Mouse (Mus musculus): ENCODE measurements around the gene Snx3. TPM values are rescaled to one million over a fixed set of nuclear protein-coding genes. Genes with fewer than 3 reads are reported as not detected.

The Snx3 gene
- total RNA-seq (2021): 100 to 1,000 TPM; 155 to 161 TPM
- long read RNA-seq, experiment 1, transcript Snx3-201 (4 exons, 1,401 nt): major isoform, 211 of 215 reads
- long read RNA-seq, experiment 1, partial matches to known transcripts: 1 of 215 reads
- long read RNA-seq, experiment 1, other reads (novel, unspliced or antisense): 3 of 215 reads
- long read RNA-seq, experiment 2, transcript Snx3-201 (4 exons, 1,401 nt): major isoform, 205 of 208 reads
- long read RNA-seq, experiment 2, partial matches to known transcripts: 1 of 208 reads
- long read RNA-seq, experiment 2, other reads (novel, unspliced or antisense): 1 of 208 reads

DNA sequence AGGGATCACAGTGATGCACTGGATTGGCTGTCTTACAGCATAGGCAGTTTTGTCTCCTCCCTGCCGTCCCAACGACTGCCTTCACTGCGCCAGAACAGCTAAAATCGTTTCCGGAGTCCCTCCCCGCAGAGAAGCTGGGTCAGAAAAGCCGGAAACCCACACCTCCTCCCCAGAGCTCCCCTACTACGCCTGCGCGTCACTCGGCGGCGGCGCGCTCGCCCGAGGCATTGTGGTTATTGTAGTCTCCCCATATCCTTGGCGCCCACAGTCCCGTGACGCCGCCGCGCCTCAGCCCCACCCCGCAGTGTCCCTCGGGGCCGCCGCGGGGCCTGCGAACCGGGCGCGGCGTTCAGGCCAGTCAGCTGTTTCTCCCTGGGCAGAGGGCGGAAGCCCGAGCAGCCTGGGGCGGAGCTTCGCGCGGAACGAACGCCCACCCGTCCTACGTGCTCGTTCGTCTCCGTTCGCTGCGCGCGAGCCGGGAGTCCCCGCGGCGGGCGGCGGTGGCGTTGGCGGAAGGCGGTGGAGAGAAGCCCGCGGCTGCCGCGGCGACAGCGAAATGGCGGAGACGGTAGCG, at the start of gene Snx3:
Gene Snx3 (plus strand): TSS at position 256 of the 574 bp plus-strand sequence.
- DNase-seq: peak; percentile 96

DNA sequence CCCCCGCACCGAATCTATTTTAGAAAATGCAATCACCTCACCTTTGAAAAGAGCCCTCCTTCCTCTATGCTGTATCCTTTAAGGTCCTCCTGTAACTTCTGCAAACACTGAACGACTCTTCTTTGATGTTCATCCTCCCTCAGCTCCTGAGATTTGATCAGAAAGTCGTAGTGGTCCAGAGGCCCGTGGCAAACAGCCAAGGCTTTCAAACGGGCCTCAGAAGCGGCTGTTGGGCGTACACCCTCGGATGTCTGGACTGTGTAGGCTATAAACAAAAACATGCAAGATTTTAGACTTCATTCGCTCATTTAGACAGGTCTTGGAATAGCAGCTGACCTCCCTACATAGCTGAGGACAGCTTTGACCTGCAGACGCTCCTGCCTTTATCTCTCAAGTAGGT, 47.6 kb upstream of the Snx3 start:
- DNase-seq: no peak

DNA sequence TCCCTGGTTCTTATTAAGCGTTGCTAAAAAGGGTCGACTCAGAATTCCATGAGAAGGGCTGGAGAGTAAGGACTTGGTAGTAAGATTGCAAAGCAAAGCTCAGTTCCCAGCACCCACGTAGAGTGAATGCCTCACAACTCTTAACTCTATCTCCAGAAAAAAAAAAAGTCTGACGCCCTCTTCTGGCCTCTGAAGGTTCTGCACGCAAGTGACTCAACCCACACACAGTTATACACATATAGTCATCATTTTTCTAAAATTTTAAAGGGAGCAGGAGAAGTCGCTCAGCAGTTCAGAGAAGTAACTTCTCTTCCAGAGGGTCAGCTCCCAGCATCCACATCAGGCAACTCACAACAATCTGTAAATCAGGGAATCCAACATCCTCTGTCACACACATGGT, 47.1 kb upstream of the Snx3 start:
- no peak for DNase-seq

DNA sequence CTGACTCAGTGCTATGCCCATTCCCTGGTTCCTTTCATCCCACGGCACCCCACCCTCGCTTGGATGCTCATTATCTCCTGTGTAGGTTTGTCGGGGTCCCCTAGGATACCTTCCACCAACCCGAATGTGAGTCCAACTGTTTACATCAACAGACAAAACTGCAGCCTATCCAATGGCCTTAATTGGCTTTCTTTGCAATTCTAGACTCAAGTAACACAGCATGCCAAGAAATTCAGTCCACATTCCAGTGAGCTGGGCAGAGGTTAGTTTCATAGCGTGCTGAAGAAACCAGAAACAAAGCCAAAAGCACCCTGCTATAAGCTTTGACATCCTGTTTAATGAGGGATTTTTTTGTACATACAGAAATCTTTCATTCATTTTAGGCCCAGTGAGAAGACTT, 45.8 kb upstream of the Snx3 start:
- no peak for DNase-seq

DNA sequence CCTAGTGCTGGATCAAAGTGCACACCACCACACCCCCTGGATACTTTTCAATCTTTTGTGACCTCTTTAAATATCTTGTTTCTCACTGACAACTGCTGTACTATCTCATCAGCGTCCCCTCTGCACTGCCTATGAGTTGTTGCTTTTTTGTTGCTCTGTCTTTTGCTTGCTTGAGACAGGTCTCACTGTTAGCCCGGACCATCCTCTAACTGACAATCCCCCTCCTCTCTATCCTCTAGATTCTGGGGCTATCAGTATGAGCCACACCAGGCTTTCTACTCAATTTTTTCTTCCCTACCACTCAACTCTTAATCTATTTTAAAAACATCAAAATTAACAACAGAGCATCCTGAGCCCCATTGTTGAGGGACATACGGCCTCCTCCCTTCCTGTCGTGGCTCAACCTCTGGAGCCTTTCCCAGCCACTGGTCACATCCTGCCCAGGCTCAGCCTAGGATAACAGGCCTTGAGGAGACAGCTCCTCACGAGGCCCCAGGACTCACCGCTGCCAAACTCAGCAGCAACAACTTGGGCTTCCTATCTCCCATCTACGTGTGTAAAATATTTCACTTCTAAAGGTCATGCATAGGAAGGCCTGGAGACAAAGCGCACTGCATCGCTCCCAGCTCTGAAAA, 44.2 kb upstream of the Snx3 start:
- peak; percentile 26 for DNase-seq

DNA sequence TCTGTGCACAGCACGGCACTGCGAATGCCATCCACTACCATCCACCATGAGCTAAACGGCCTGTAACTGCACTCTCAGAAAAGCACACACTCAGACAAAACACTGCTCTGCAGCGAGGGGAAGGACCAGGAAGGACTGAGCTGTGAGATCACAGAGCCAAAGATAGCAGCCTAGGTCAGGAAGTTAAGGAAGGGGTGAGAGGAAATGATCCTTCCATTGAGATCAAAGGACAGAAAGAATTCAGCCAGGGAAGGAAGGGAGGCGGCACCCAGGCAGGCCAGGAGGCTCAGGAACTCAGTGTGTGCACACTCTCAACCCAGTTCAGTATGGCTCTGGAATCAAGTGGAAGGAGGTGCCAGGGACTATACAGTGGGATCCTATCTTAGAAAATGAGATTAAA, 37.6 kb upstream of the Snx3 start:
- DNase-seq: no peak

DNA sequence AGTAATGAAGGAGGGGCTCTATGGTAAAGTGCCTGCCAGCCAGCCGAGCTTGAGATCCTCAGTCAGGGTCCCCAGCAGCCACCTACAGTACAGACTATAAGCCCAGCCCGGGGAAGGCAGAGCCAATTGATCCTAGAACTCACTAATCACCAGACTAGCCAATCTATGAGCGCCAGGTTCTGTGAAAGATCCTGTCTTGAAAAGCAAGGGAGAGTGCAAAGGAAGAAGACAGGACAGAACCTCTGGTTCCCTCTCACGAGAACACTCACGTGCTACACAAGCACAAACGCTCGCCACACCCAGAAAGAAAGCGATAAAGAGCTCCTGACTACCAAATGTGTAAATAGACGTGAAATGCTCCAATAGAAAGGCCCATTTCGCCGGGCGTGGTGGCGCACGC, 37.0 kb upstream of the Snx3 start:
- DNase-seq: no peak

DNA sequence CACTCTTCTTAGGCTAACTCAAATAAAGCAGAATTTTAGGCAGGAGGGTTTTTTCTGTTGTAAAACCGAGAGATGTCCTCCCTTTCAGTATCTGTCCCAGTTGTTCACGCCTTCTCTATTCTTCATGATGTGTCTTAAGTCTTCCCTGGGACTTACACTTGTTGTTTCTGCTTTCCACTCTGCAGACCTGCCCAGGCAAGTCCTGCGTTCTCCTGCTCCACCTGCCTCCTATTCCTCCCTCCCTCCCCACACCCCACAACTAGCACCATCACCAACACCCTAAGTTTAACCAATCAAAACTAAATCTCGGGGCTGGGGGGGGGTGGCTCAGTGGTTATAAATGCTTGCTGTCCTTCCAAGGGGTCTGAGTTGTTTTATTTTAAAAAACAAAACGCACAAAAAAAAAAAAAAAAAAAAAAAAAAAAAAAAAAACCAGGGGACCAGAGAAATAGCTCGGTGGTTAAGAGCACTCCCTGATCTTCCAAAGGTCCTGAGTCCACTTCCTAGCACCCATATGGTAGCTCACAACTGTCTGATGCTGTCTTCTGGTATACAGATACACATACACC, 26.8 kb upstream of the Snx3 start:
- no peak for DNase-seq

DNA sequence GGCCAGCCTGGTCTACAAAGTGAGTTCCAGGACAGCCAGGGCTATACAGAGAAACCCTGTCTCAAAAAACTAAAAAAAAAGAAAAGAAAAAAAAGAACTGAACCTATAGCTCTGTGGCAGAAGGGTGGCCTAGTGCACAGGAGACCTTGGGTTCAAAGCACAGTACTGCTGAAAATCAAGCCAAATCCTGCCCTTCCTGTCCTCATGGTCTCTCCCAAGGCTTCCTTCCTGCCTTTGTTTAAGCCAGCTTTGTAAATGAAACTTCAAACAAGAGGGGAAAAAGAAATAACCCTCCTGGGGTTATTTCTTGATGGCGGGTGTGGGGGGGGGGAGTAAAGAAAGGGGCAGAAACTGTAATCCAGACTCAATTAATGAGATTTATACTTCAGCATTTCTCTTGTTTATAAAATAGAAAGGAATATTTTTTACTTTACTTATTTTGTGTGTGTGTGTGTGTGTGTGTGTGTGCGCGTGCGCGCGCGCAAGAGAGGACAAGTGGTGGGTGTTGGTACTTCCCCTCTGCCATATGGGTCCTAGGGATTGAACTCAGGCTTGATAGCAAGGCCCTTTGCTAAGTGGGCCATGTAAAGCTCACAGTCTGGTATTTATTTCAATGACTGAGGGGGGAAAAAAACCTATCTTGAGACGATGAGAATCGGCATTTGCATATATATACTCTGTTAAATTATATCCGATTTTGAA, 24.9 kb upstream of the Snx3 start:
- no peak for DNase-seq

DNA sequence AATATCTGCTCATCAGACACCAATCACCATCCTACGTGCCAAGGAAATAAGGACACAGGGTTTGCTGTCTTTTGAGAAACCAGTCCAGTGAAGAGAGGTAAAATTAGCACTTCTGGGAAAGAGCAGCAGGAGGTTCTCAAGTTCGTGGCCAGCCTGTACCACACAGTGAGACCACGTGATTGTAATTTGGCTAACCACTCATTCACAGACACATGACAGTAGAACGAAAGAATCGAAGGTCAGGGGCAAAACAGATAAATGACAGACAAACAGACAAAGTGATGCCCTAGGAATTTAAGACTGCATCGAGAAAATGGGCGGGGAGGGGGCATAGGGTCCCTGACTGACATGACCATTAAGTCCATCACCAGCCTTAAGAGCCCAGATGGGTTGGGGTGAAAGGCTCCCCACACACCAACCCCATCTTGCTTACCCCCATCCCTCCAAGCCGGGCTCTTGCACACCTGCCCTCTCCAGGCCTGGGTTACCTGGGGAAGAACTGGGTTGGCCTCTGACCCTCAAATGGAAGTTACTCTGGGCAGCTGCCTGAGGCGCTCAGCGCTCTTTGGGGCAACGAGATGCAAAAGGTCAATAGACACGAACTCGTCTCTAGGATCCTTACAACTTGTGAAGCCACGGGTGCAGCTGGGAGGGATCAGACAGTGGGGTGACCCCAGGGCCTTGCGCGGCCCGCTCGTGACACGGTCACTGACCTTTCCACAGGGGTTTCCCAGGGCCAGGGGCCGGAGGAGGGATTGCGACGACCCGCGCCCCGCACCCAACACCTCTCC, 24.1 kb upstream of the Snx3 start:
- DNase-seq: no peak

DNA sequence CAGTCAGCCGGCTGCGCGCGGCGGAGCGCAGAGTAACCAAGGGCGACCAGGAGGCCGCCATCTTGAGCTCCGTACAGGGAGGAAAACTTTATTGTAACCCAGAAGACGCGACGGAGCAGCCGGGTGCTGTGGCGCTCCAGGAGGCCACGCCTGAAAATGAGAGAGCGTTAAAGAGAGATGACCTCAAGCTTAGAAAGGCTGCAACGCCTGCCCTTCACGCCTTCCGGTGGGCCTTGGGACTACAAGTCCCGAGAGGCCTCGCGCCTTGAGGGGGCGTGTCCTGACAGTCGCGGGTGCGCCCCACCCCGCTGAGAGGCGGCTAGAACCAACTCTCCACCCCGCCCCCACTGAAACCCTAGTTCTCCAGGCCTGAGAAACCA, 23.5 kb upstream of the Snx3 start, which contains the start of gene Afg1l:
Gene Afg1l (minus strand): TSS at position 225 of the 380 bp plus-strand sequence.
- DNase-seq: peak; percentile 94

DNA sequence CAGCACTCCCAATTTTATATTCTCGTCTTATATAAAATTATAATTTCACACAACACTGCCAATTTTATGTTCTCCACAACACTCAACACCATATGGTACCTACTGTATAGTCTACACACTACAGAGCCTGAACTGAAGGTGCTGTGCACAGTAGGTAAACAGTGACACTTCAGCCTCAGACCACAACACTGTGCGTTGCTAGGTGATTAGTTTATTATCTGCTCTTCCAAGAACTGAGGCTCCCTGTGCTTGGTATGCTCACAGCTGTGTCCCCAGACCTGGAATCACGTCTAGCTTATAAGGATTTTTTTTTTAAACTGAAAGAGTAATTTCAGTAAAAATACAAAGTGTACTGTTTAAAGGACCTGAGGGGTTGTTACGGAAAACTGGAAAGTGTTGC, 21.1 kb upstream of the Snx3 start:
- no peak for DNase-seq

DNA sequence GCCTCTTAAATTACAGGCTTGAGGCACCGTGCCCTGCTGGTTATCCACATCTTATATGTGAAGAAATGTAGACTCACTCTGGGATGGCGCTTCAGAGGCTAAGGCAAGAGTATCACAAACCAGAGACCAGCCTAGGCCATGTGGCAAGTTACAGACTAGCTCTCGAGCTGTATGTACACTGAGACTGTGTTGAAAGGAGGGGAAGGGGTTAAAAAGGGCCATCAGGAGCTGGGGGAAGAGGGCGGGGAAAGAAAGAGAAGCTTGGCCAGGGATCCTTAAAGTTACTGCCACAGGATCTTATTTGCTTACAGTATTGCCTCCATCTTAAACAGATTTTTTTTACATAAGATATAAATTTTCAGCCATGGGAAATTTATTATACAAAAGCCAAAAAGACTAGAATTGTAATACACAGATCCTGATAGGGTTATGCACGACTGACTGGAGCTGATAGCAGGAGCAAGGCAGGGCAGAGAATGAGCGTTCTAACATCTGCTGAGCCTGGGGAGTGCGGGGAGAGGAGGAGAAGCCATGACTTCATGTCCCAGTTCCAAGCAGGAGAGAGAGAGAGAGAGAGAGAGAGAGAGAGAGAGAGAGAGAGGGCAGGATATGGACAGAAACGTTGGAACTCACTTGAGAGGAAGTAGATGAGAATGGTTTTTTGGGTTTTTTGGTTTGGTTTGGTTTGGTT, 13.1 kb upstream of the Snx3 start:
- DNase-seq: no peak

DNA sequence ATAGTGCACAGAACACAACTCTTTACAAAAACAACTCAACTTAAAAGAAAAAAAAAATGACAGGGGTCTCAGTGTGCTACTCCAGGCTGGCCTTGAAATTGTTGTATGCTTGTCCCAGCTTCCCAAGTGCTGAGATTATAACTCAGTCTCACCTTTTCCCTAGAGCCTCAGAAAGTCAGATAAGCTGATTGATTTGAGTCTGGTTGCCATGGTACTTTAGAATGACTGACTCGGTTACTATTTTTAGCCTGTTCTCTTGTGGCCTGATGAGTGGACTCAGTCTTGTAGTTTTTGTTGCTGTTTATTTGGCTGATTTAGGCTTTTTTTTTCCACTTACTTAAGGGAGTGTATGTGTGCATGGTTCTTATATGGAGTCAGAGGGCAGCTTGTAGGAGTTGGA, 10.7 kb upstream of the Snx3 start:
- DNase-seq: no peak

DNA sequence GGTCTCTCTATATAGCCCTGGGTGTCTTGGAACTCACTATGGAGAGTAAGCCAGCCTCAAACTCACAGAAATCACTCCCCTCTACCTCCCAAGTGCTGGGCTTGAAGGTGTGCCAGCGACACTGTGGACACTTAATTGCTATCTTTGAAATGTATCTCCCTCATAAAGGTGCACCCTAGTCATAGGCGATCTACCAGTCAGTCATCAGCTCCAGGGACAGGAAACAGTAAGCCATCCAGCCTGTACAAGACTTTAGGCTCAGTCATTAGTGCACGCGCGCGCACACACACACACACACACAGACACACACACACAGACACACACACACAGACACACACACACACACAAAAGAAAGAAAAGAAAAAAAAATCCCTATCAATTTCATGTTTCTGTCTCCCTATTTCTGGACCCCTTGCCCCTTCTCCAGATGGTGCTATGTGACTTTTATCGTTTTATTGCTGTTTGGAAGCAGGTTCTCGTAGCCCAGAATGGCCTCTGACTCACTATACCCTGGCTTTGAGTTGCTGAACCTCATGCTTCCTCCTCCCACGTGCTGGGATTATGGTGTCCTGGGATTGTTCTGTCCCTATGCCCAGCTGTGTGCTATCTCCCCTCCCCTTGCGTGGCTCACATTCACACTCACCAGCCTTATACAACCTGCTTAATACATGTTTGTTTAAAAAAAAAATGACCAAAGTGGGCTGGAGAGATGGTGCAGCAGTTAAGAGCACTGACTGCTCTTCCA, 9.6 kb upstream of the Snx3 start:
- no peak for DNase-seq

DNA sequence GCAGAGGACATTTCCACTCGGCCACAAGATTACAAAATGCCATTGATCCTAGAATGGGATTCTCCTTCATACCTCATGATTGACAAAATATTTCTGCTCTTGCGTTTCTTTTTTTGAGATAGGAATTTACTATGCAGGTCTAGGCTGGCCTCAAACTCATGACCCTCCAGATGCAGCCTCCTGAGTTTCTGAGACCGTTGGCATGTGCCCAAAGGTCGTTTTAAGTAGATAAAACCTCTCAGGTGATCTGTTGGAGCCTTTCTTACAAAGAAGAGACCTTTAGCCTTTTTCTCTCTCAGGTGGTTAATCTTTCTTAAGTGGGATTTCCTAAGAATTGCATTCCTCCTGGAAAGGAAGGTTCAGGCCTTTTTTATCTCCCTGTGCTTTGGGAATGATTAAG, 8.8 kb upstream of the Snx3 start:
- no peak for DNase-seq

DNA sequence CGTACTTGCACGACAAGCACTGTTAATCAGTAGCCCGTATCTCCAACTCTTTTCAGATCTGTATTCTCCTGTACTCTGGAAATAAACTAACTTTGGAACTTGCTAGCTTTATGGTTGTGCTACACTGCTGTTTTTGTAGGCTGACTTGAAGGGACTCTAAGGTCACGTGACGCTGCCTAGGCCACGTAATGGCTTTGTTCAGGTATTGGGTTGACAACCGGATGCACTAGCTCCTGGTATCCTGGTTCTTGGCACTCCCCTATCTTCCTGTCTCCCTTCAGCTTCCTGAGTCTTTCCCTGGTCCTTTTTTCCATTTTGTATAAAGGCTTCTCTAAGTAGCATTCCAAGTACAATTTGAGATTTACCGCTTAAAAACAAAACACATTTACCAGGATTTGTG, 1.2 kb upstream of the Snx3 start:
- no peak for DNase-seq

DNA sequence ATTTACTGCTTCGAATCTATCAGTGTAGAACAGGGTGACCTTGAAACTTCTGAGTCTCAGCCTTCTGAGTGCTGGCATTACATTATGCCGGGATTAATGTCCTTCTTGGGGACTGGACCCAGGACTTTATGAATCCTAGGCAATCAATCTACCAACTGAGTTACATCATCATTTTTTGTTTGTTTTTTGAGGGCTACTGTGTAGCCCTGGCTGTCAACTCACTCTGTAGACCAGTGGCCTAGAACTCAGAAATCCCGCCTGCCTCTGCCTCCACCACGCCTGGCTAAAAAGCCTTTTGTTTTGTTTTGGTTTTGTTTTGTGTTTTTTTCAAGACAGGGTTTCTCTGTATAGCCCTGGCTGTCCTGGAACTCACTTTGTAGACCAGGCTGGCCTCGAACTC, 669 bp upstream of the Snx3 start:
- no peak for DNase-seq

DNA sequence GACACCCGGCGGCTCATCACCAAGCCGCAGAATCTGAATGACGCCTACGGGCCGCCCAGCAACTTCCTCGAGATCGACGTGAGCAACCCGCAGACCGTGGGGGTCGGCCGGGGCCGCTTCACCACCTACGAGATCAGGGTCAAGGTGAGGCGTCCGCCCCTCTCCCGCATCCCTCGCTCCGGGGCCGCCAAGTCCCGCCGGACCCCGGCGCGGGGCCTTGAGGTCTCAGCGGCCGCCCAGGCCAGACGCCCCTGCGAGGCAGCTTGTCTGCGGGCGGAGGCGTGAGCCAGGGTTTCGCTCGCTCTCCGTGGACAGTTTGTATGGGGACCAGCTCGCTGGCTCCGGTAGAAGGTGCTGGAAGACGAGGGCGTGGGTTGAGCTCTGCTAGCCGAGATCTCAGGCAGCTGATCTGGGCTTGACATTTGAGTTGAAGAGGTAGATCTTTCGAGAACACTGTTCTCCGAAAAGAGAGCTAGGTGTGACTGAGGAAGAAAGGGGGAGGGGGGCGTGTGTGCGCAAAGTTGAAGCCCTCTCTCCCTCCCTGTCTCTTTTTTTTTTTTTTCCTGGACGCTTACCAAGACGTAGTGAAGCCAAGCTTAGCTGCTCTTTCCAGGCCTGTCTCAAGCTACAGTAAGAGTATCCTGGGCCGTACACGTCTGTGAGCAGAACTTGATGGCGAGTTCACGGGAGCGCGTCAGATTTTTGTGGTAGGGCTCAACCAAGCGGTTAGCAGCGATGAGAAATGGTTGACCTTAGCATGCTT, 700 bp downstream of the Snx3 start:
- peak; percentile 62 for DNase-seq
